24 mouse cellular contexts compared by ENCODE assay signal in genomic region chr9:79993066-79993465, GRCm38 (mm10). TPM values are rescaled to one million over a fixed set of nuclear protein-coding genes. Genes with fewer than 3 reads are reported as not detected.
DNase-seq lines count a peak whose midpoint lies in the region; ATAC-seq and TF ChIP-seq lines count a peak whose summit lies in the region.
"Had no signal": no experiment of that assay in that cellular context is flagged by ENCODE, and none has a peak within 500 bp of the region (broad histone marks: within the 10 kb centered on the region; RNA-seq: fewer than 3 reads in every experiment).

No protein-coding gene starts in this region.

- no peak overlapping the region for H3K4me3 ChIP-seq in gastrocnemius, adult 2 months
- H3K4me3 ChIP-seq: forebrain, embryonic 10.5 days; forebrain, embryonic 13.5 days; heart, embryonic 13.5 days; hindbrain, embryonic 15.5 days had no signal

- intact Hi-C loops in gastrocnemius, adult 2 months (cut with DNase I) = no loop called here

- peak; percentile 71 for ATAC-seq in Patski
- ATAC-seq: forebrain, embryonic 13.5 days; forebrain, embryonic 16.5 days; intestine, postnatal 0 days had no signal

- no peaks in the 10 kb centered on the region for H3K27me3 ChIP-seq in Patski
- H3K27me3 ChIP-seq: CH12.LX; forebrain, embryonic 13.5 days; heart, embryonic 13.5 days; hindbrain, embryonic 15.5 days had no signal

- no peak for TF ChIP-seq CTCF in Patski (IDR thresholded peaks at IDR 0.05)
- TF ChIP-seq CTCF in gastrocnemius, adult 2 months (IDR thresholded peaks at IDR 0.05) = no peak

- POLR2A ChIA-PET in Patski (lab: Charles Lee) = no interaction called here

- DNase-seq in adrenal gland, postnatal 25 days = peak; percentile 33
- DNase-seq in adrenal gland, postnatal 4 days (ENCODE audit: low spot score in 2 of 2) = no peak
- DNase-seq in 3T3-L1 (ENCODE audit: low read depth, low spot score) (peak; percentile 69), 416B (ENCODE audit: low read depth) (peak; percentile 11), Patski (ENCODE audit: low read depth, low spot score) (peak; percentile 44)
- no peak for DNase-seq in gastrocnemius, adult 2 months
- DNase-seq: adrenal gland, postnatal 10 days; B cell, adult 2 months; cerebellum, adult 18-20 months; cerebellum, adult 9-10 months; cerebellum, postnatal 14 days; gastrocnemius, postnatal 14 days; heart, adult 18-20 months; heart, postnatal 14 days; heart, postnatal 4 days; kidney, adult 2 months had no signal

- no peak overlapping the region for H3K27ac ChIP-seq in gastrocnemius, adult 2 months
- H3K27ac ChIP-seq: forebrain, embryonic 10.5 days; forebrain, embryonic 13.5 days; heart, embryonic 13.5 days; hindbrain, embryonic 15.5 days had no signal

- in situ Hi-C loops in Patski (cut with MboI; ENCODE audit: low pct_unique_long_range_greater_than_20kb) = loop anchor here (25.0 kb wide), 1 partner anchor 106 kb away; no protein-coding TSS in a partner anchor

- CTCF ChIA-PET in Patski (lab: Charles Lee) = interaction anchor here (1.9 kb wide), 1 partner anchor 186 kb away, joined by 5 read pairs; no protein-coding TSS in a partner anchor

RNA-seq across cellular contexts. Expression of gene Filip1, which starts 19.6 kb away (rescaled TPM):
- 108 and 113 TPM in 2 replicates for total RNA-seq in adrenal gland, postnatal 25 days (2021)
- total RNA-seq in adrenal gland, postnatal 4 days (2021) = 10 to 100 TPM; 54.2 to 55.2 TPM
- not detected for polyA plus RNA-seq in Patski (2021)
- total RNA-seq in gastrocnemius, adult 2 months (2021) = 100 to 1,000 TPM in 1 of 2 experiments, 10 to 100 TPM in 1; 93.6 to 119 TPM
- polyA plus RNA-seq: G1E had no signal

Comparison
In these comparisons a context has a peak if more than half of its experiments do, and no peak if none do; other contexts are left out.
1. DNase-seq: peak in adrenal gland, postnatal 25 days (single experiment), 3T3-L1 (single experiment), 416B (single experiment) and Patski (single experiment); none in adrenal gland, postnatal 4 days (0 of 2) and gastrocnemius, adult 2 months (single experiment).